Mouse (Mus musculus) lung, postnatal 25 days (tissue): ENCODE measurements at regions not wholly inside any gene's neighbourhood (a gene's known extent, or its start where the extent isn't known, plus 50 kb on each side); places are given as distances from the start of the nearest gene placed in this dataset.

ENCODE experiments used
- DNase-seq: peaks from one replicate; pipeline ENCODE4 v3.0.0; 2022; ENCODE audit warnings: low spot score

DNA sequence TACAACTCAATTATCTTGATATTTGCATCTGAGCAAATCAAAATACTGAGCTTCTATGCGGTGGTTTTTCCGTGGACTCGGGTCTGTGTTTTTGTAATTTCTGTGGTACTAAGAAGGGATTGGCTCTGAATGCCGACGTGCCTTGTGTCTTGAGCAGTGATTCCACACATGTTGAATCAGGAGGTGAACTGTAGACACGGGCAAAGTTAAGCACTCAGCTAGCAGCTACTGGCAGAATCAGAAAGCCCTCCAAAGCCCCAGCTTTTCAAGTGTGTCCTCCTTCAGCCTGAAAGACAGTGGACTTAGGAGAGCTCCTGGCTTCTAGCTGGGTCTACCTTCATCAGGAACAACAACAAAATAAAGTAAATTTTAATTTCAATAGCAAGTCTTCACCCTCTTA, 462.9 kb upstream of the Pou3f3 start:
- DNase-seq: no peak

DNA sequence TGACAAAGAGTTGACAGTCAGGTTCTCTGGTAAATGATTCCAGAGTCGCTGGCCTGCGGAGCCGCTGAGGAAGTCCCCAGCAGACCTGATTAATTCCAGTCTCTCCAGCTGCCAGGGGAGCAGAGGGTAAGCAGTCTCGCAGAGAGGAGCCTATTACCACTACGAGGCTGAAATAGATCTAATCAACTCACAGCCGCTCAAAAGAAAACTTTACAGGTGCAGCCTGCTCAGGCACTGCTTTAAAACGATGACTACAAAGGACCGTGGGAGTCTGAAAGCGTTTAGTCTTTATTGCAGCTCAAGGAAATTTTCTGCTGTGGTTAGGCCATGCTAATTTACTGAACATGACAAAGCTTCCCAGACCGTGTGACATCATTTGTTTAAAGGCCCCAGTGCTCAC, 462.3 kb upstream of the Pou3f3 start:
- DNase-seq: no peak

DNA sequence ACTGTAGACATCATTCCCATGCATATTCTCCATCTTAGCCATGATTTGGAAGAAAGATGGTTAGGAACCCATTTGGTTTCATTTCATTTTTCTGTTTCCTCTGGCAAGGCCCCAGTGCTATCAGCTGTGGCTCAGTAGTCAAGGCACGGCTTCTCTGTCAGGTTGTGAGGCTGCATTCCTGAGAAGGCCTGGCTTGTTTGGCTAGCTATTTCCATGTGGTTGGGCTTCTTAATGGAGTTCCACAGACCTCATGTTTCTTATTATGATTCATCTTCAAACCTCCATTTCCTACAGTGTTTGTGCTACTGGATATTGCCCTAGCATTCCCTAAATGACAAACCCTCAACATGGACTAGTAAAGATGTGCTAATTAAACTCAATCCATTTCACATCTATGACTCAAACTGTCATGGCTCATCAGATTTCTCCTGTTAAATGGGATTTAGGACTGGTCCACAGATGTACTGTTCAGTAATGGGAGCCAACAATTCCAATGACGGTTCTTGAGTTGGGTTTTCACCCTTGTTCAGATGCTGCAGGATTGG, 459.0 kb upstream of the Pou3f3 start:
- DNase-seq: no peak

DNA sequence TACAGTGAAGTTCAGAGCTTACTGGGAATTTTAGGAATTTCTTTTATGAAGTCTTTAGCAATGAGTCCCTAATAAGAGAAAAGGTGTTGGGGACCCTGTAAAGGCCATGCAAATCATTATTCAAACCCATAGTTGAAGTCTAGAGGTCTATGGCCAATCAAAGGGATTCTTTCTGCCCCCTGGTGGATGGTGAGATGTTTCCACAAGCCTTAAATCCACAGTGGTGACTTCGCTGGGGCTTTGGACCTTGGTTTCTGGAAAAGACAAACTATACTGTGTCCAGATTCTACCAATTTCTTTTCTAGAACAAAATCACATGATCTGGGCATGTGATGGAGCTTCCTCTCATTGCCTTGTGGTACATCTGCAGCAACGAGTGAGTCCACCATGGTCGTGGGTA, 457.2 kb upstream of the Pou3f3 start:
- no peak for DNase-seq

DNA sequence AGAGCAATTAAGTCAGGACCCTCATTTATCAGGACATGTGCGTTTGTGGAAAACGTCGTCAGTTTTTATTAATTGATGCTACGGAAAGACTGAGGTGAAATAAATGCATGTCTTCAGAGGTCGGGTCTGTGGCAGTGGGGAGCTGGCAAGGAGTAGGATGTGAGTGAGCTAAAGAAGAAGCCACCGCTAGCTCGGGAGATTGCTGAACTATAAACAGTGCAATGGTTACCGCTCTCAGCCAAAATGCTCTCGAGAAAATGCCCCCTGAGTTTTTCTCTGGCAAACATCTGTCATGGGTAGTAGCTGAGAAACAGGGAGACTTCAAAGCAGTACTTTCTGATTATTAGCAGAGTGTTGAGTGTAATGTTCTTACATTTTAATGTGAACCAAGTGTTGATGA, 454.4 kb upstream of the Pou3f3 start:
- no peak for DNase-seq

DNA sequence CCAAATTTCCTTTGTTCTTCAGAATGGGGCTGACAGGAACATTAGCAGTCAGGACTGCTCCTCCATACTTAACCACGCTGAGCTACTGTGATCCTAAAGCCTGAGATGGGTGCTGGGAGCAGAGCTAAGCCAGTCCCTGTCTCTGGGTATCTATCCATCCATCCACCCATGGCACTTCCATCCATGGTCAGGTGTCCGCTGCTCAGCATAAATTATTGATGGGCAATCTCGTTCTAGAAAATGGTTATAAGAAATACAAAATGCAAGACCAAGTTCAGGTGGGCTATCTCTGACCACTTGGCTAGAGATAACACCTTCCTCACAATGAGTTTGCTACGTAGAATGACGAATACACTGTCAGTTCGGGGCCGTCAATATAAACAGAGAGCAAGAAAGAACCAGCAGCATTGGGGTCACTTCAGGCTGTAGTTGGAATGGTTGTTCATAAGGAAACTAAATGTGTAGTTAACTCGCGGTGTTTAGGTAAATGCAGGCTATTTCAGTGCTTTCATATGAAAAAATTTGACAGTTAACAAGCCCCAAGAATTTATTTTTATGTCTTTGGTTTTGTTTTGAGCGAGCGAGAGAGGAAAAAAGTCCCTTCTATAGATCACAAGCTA, 453.9 kb upstream of the Pou3f3 start:
- DNase-seq: no peak

DNA sequence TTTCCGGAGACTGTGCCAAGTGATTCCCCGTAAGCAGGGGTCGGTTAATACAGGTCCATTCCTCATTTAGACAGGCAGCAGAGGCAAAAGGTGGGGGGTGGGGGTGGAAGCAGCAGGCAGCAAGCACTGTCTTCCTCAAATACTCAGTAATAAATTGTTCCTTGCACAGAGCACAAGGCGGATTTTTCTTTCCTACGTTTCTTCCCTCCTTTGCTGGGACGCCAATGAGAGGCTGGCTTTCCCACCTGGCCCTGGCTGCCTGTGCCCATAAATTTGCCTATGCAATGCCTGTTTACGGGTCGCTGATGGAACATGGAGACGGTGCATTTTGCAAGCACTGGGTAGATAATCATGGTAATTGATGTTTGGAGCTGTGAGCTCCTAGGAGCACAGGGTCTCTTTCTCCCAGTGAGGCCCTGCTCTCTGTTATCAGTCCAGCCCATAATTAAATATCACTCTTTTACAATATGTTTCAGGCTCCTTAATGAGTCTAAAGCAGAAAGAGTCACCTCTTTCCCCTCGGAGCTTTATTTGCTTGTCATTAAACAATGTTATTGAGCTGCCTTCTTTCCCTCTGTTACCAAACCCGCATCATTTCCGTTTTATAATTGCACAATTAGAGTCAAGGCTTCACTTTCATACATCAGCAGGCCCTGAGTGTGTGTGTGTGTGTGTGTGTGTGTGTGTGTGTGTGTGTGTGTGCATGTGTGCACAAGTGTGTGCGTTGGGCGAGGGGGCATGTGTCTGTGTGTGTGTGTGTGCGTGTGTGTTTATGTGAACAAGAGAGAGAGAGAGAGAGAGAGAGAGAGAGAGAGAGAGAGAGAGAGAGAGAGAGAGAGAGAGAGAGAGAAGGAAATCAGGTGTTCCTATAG, 452.7 kb upstream of the Pou3f3 start:
- DNase-seq: no peak

DNA sequence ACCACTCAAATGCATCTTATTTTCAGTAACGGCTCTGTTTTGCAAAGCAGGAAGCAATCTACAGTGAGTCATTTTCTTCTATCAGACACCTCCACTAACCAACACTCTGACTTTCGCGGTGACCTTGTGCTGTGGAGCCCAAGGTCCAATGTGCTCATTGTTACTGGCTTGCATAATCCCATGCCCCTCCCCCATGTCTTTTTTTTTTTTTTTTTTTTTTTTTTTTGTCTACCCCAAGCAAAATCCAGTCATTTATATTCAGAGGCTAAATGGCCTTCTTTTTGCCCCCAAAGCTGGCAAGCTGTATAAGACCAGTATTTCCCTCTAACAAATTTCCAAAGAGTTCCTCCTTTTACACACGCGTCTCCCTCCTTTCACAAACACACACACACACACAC, 452.1 kb upstream of the Pou3f3 start:
- no peak for DNase-seq

DNA sequence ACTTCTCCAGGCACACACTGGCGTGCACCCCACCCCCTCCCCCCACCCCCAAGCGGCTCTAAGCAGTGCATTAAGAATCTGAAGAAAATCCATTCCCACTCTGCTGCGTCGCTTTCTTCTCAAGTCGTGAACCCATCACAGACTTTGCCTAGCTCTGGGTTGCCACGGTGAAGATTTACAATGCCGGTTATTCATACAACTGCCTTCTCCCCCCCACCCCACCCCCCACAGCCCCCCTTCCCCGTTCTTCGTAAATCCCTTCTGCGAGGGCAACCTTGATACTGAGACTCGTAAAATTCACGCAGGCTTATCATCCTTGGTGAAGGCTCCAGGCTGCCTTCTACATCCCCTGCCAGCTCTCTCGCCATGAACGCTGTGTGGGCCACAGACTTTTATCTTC, 451.7 kb upstream of the Pou3f3 start:
- DNase-seq: no peak

DNA sequence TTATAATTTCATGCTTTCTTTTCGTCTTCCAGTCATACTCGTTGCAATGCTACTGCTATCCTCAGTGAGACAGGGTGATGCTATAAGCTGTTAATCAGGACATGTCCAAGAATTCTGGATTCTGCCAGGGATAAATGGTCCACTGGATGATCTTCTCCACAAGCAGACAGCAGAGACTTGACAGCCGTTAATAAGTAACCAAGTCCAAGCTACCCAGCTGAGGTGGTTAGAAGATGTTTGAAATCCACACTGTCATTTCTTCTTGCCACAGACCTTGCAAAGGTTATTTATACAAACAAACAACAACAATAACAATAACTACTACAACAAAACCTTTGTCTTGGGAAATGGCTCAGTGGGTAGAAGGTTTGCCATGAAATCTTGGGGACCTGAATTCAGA, 443.2 kb upstream of the Pou3f3 start:
- no peak for DNase-seq

DNA sequence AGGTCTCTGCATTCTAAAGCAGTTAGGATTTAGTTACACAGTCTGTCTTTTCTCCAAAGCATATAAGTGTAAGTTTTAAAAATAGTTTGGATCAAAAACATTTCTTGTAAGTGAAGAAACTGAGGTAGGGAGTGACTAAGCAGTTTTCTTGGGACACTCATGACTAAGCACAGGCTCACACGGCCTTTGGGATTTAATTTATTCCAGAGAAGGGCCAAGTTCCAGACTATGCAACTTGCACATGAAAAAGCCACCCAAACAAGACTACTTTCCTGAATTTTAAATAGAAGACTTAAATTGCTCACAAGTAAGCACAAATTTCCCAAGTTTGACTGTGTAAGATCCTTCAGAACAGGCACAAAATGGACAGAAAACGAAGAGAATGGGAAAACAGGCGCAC, 441.8 kb upstream of the Pou3f3 start:
- no peak for DNase-seq

DNA sequence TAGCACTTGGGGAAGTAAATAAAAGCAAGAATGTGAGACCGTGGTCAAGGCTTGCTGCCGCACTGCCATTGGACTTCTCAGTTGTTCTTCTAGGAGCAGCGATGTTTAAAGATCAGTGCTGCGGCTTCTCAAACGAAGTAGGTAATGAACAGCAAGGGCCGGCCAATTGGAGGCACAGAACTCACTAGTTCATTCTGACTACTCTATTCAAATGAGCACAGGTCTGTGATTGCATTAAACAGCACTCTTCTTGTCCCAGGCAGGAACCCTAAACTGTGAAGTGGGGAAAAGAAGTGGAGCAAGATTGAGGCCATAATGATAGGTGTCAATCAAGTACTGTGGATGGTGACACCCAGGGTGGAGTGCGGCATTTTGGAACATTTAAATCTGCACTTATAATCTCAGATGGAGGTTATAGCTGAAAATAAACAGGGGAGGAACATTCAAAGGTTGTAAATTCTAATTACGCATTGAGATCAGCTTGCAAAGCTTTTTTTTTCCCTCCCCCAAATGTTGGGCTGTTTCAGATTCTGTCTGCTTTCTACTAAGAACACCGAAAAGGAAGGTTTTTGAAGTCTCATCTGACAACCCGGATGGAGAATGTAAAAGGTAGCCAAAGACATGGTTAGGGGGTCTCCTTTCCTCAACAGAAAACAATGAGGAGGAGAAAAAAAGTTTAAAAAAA, 438.5 kb upstream of the Pou3f3 start:
- no peak for DNase-seq

DNA sequence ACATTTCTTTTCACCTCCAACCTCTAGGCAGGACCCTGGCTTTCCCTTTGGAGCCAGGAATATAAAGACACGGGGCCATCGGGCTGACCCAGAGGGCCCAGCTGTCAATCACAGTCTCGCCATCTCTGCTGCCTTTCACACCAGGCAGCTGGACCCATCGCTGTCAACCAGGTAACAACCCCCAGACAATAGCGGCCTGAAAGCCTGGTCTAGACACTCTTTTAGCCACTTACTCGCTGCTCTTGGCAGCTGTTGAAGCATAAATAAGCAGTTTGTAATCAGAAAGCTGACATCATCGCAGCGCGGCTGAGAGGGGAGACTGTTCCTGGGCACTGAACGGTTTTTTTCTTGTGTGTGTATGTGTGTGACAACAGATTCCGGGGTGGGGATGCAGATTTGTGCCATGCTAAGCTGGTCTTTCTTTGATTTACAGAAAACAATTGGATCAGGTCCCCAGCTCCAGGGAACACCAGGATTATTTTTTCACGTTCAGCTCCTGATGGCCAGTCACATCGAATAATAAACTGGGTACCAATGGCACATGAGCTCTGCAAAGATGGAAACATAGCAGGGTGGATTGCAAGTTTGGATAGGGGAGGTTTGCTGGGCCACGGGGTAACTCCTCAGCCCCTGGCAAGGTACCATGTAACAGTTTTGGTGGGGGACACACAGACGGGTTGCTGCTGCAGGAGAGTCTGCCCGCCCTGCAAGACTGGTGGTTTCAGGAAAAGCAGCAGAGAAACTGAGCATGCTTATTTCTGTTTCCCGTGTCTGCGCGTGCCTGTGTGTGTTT, 437.6 kb upstream of the Pou3f3 start:
- DNase-seq: no peak

DNA sequence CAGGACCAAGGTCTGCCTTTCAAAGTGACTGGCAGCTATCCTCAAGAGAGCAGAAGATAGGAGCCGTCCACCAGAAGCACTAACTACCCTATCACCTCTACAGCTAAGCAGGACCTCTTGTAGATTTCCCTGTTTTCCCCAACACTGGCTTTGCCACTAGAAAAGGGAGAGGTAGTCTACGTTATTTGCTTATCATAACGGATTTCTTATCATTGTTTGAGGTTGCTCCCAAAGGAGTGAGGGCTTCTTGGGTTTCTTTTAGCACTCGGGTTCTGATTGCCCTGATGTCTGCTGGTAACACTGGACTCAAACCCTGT, 437.0 kb upstream of the Pou3f3 start:
- no peak for DNase-seq

DNA sequence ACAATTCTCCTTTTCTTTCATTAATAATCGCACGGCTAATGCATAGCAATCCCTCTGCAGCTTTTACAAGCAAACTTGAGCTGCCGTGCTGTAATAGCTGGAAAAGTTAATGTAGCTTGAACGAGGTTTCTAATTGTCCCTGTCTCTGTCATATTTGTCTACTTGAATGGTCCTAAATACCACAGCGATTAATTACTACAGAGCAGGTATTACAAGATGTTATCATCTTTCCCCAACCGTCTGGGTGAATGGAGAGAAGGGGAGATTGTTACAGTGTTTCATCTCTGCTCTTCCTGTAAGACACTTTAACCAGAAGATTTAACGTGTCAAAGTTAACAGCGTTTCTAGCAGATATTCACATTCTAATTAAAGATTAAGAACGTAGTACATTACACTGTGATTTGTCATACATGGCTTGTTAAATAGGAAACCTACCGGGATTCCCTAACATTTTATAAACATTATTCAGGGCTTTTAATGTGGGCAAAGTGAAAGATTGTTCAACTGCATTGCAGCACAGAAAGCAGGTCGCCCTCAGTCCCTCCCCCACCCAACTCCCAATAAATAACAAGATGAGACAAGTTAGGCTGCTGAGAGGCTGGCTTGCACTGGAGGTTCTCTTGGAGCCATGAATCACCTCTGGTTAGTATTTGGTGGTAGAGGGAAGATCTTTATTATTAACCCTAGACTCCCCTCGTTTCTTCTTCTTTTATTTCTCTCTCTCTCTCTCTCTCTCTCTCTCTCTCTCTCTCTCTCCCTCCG, 436.2 kb upstream of the Pou3f3 start:
- no peak for DNase-seq

DNA sequence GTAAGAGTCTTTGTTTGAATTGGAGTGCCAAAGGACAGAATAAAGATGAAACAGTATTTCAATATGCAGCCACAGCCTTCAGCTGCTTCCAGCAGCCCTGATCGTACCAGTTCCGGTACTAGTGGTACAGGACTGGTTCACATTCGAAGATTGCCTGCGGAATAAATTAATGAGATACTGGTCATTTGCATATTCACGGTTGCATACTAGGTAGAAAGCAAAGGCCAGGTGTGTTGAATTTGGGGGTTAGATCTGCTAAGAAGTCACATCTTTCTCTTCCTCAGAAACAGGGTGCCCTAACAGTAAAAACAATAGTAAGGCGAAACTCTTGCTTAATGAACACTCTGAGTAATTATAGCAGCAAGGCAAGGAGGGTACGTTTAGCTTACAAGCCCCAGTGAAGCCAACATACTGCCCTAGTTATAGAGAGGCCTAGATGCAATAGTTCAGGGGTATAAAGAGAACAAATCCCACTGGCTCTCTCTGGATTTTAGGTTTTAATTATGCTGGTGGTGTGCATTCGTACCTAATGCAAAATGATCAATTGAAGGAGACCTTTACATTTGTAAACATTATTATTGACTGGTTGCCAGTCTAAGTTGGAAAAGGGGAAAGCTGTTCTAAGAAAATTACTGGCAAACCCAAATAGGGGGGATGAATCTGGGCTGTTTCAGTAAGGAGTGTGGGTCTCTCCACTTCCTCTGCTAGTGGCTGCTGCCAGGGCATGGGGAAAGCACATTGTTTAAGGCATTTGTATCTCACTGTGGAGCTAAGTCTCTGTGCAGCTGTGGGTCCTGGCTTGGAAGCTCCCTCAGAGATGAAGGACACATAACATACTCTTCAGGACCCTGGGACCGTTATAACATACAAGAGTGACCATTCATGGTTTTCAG, 435.3 kb upstream of the Pou3f3 start:
- no peak for DNase-seq

DNA sequence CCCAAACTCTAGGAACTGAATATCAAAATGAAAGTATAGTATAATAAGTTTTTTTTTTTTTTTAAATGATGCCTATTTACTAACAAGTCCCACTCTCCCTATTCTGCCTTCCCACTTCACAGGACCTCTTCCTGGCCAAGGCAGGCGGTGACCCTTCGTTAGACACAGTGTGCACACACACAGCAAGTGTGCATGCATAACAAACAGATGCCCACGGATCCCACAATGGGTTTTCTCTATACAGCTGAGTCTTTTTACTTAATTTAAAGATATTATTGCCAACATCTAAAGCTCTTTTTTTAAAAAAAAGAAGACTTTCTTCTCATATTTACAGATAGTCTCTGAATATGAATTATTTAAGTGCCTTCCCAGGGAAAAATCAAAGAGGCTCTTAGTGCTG, 434.5 kb upstream of the Pou3f3 start:
- no peak for DNase-seq

DNA sequence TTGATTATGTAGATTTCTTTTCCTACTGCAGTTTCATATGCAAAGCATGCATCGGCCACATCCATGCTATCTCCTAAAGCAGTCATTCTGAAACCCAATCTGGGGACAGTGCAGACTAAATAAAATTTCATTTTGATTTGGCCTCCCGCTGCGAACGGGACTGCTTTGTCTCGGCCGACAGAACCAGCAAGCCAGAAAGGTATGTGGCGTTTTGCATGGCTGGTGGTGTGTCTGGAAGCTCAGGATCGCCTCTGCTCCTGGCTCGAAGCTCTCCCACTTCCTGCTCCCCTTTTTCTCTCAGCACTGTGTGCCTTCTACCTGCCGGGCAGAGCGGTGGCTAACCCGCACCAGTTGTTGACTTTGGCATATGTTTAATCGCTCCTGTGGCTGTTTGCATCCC, 433.8 kb upstream of the Pou3f3 start:
- DNase-seq: no peak

DNA sequence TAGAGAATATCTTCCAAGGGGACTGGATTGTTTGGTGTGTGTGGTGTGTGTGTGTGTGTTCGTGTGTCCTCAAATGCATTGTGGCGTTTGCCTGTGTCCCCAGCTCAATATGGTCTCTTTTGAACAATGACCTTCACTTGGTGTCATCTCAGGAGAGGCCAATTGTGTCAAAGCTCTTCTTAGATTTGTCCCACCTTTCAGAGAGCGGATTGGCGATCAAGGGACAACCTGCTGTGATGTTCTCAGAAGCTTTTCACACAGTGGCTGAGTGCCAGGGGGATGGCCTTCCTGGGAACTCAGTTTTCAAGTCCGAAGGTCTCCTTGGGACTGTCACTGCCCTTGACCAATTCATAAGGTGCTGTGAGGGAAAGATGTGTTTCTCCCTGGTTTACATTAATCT, 433.0 kb upstream of the Pou3f3 start:
- no peak for DNase-seq

DNA sequence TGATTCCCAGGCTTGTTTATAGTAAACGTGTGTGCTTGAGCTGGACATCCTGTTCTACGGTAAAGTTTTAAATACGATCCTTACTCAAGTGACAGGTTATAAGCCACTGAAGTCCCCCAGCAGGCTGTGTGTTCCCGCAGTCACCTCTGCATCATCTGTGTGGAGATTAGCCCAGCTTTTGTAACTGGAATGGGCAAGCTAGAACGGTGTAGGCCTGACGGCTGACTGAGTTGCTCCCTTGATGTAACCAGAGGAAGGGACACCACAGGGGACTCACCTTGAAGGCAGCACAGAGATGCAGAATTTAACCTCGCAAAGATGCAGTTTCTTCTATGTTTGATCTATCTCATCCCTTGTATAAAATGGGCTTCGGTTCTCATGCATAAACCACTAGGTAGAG, 418.4 kb upstream of the Pou3f3 start:
- no peak for DNase-seq

DNA sequence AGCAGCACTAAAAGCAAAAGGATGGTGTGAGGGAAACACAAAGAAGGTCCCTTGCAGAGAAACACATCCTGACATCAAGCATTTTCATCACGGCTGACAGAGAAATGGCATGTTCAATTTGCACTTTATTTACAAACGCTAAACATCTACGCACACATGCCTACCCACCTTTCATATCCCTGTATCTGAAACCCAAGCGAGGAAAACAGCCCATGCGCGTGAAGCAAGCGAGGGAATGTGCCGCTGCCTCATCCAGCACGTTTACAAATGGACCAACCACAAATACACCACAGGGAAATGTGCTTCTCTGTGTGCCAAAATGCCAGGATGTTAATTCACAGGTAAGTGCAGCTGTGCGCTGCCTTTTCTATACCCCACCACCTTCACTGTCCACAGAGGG, 399.7 kb upstream of the Pou3f3 start:
- DNase-seq: no peak
